In genomic region chr10:80656130-80656862, GRCm38 (mm10) we compare ENCODE assay signal across 8 mouse cellular contexts. TPM values are rescaled to one million over a fixed set of nuclear protein-coding genes. Genes with fewer than 3 reads are reported as not detected.
DNase-seq lines count a peak whose midpoint lies in the region; ATAC-seq and TF ChIP-seq lines count a peak whose summit lies in the region.

No protein-coding gene starts in this region.

- H3K9me3 ChIP-seq in megakaryocyte, embryonic 14.5 days = no peaks in the 10 kb centered on the region

- DNase-seq in ZHBTc4 (ENCODE audit: low read depth, low spot score) = peak; percentile 98
- DNase-seq in gastrocnemius, adult 2 months = peak; percentile 98
- DNase-seq in hindlimb bud, embryonic 11.5 days (ENCODE audit: extremely low spot score, low read depth, low spot score) = peak; percentile 98
- peak; percentile 76 to 95 for DNase-seq in left cerebral cortex, adult 8-10 months (ENCODE audit: low spot score in 2 of 2)
- peak; percentile 97 for DNase-seq in right cerebral cortex, postnatal 10 days (ENCODE audit: low spot score in 2 of 2)
- DNase-seq in urinary bladder, postnatal 25 days (ENCODE audit: low spot score) = peak; percentile 98

- H3K4me3 ChIP-seq in gastrocnemius, adult 2 months = peak overlapping the region; percentile 93
- H3K4me3 ChIP-seq in megakaryocyte, embryonic 14.5 days (replicated peaks) = peak overlapping the region; percentile 99

- H3K27ac ChIP-seq in gastrocnemius, adult 2 months = peak overlapping the region; percentile 91

- H3K36me3 ChIP-seq in megakaryocyte, embryonic 14.5 days (replicated peaks; ENCODE audit: low read length) = peaks cover 19% of the 10 kb centered on the region

- TF ChIP-seq CTCF in gastrocnemius, adult 2 months (IDR thresholded peaks at IDR 0.05) = no peak

- no peaks in the 10 kb centered on the region for H3K27me3 ChIP-seq in megakaryocyte, embryonic 14.5 days (replicated peaks)

- intact Hi-C loops in gastrocnemius, adult 2 months (cut with DNase I) = no loop called here

- peak; percentile 77 for ATAC-seq in common myeloid progenitor, adult 5-6 weeks (replicated peaks; ENCODE audit: low read depth, poor library complexity, severe bottlenecking)

- H3K4me1 ChIP-seq in megakaryocyte, embryonic 14.5 days = peaks cover 81% of the 10 kb centered on the region

RNA-seq across cellular contexts. Expression of gene Btbd2, which starts 0.6 kb away (rescaled TPM):
- 19.2 and 27.1 TPM in 2 replicates for total RNA-seq in common myeloid progenitor, adult 5-6 weeks (2017)
- 10 to 100 TPM; 34.7 to 40.0 TPM for total RNA-seq in gastrocnemius, adult 2 months (2021)
- total RNA-seq in left cerebral cortex, adult 8-10 months (2022) = 10 to 100 TPM; 88.6 to 97.6 (median 94.5) TPM
- polyA plus RNA-seq in megakaryocyte, embryonic 14.5 days (2012; ENCODE audit: insufficient read depth, low replicate concordance) = 91.6 and 121 TPM in 2 replicates

RNA-seq across cellular contexts. Expression of gene Mknk2, which starts 21.6 kb away (rescaled TPM):
- total RNA-seq in common myeloid progenitor, adult 5-6 weeks (2017) = 37.5 and 55.6 TPM in 2 replicates
- 100 to 1,000 TPM; 253 TPM for total RNA-seq in gastrocnemius, adult 2 months (2021)
- total RNA-seq in left cerebral cortex, adult 8-10 months (2022) = 10 to 100 TPM; 36.0 to 47.0 (median 40.9) TPM
- polyA plus RNA-seq in megakaryocyte, embryonic 14.5 days (2012; ENCODE audit: insufficient read depth, low replicate concordance) = 472 and 996 TPM in 2 replicates

RNA-seq across cellular contexts. Expression of gene Csnk1g2, which starts 33.7 kb away (rescaled TPM):
- 132 and 167 TPM in 2 replicates for total RNA-seq in common myeloid progenitor, adult 5-6 weeks (2017)
- total RNA-seq in gastrocnemius, adult 2 months (2021) = 100 to 1,000 TPM; 101 to 105 TPM
- total RNA-seq in left cerebral cortex, adult 8-10 months (2022) = 100 to 1,000 TPM; 214 to 250 (median 240) TPM
- 476 and 617 TPM in 2 replicates for polyA plus RNA-seq in megakaryocyte, embryonic 14.5 days (2012; ENCODE audit: insufficient read depth, low replicate concordance)

RNA-seq across cellular contexts. Expression of gene Mob3a, which starts 45.5 kb away (rescaled TPM):
- 42.9 and 49.3 TPM in 2 replicates for total RNA-seq in common myeloid progenitor, adult 5-6 weeks (2017)
- 1 to 10 TPM; 4.9 to 5.5 TPM for total RNA-seq in gastrocnemius, adult 2 months (2021)
- 10 to 100 TPM; 12.0 to 17.6 (median 14.8) TPM for total RNA-seq in left cerebral cortex, adult 8-10 months (2022)
- 61.8 and 135 TPM in 2 replicates for polyA plus RNA-seq in megakaryocyte, embryonic 14.5 days (2012; ENCODE audit: insufficient read depth, low replicate concordance)

RNA-seq across cellular contexts. Expression of gene Izumo4, which starts 45.7 kb away (rescaled TPM):
- 6.4 and 10.4 TPM in 2 replicates for total RNA-seq in common myeloid progenitor, adult 5-6 weeks (2017)
- 1 to 10 TPM; 2.6 to 3.0 TPM for total RNA-seq in gastrocnemius, adult 2 months (2021)
- total RNA-seq in left cerebral cortex, adult 8-10 months (2022) = 10 to 100 TPM; 44.2 to 67.8 (median 57.0) TPM
- polyA plus RNA-seq in megakaryocyte, embryonic 14.5 days (2012; ENCODE audit: insufficient read depth, low replicate concordance) = 19.4 and 27.8 TPM in 2 replicates

Comparison
In these comparisons a context has a peak if more than half of its experiments do, and no peak if none do; other contexts are left out.
1. Peak in every context shown above with its lines: DNase-seq, ATAC-seq, H3K4me3 ChIP-seq and H3K27ac ChIP-seq.